Mouse (Mus musculus) liver (tissue): ENCODE measurements around the gene C530025M09Rik.

ENCODE experiments used
- DNase-seq: peaks from one replicate; pipeline ENCODE4 v3.0.0-alpha.2; 2020; ENCODE audit warnings: mixed read lengths

Gene C530025M09Rik

GRCm38 (mm10) chr2:149798613-149799012, 32.4 kb downstream of the C530025M09Rik start:
- no peak for DNase-seq
